Mouse (Mus musculus): ENCODE results near the gene Lamb2. TPM values are rescaled to one million over a fixed set of nuclear protein-coding genes. Genes with fewer than 3 reads are reported as not detected.
A peak's percentile ranks its signal among the peaks of the same experiment; 100 is the strongest.

Lamb2 gene
- polyA plus RNA-seq, 1 experiment from 2014 or later = 48.6 TPM

DNA sequence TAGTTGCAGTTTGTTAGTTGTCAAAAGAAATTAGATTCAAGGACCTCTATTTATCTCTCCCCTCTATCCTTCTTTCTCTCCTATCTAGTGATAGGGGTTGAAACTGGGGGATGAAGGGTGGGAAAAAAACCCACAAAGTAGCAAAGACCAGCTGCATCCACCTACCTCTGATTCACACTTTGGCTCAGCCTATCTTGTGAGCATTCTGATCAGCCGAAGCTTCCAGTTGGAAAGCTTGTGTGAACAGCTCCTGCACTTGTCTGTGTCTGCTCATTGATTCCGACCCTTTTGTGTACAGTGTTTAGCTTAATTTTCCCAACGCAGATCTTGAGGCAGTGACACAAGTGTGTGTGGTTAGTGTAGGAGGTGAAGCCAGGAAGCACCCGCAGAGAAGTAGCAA is 26.1 kb upstream of the Lamb2 start:
- Histone ChIP-seq H3K36me3 (ENCODE audit: insufficient read depth) (peaks cover 8% of the 10 kb centered on the region), H3K4me2 (peak overlapping the region; percentile 83), H3K27ac (ENCODE audit: low read depth) (no peak overlapping the region), H3K9me3 (ENCODE audit: low read depth, low read length) (no peaks in the 10 kb centered on the region), H3K9ac (peak overlapping the region; percentile 69; the same call in 1 of the 2 replicates), H3K27me3 (ENCODE audit: insufficient read depth, low read length) (no peaks in the 10 kb centered on the region), H3K4me3 (ENCODE audit: low read depth, low read length) (no peak overlapping the region; the same call in 1 of the 2 replicates), H3K4me1 (ENCODE audit: insufficient read depth) (peaks cover 22% of the 10 kb centered on the region)
- 63% methylated on average over 4 of the region's 4 CpGs for WGBS
- no peak for TF ChIP-seq CTCF (IDR thresholded peaks at IDR 0.05; ENCODE audit: low read depth)
- DNase-seq (no peak), ATAC-seq (ENCODE audit: insufficient read depth) (no peak)

GRCm38 (mm10) chr9:108454429-108454828 is 25.1 kb upstream of the Lamb2 start:
- no peaks in the 10 kb centered on the region for H3K36me3 ChIP-seq (ENCODE audit: insufficient read depth)
- ATAC-seq (ENCODE audit: insufficient read depth) (no peak), DNase-seq (no peak)
- no peaks in the 10 kb centered on the region for H3K27me3 ChIP-seq (ENCODE audit: insufficient read depth, low read length)
- peaks cover 22% of the 10 kb centered on the region for H3K4me1 ChIP-seq (ENCODE audit: insufficient read depth)
- no peaks in the 10 kb centered on the region for H3K9me3 ChIP-seq (ENCODE audit: low read depth, low read length)
- no peak for TF ChIP-seq CTCF (IDR thresholded peaks at IDR 0.05; ENCODE audit: low read depth)
- no peak overlapping the region for H3K27ac ChIP-seq (ENCODE audit: low read depth)
- 87% methylated on average over 6 of the region's 6 CpGs for WGBS
- H3K4me2 ChIP-seq = no peak overlapping the region
- no peak overlapping the region for H3K4me3 ChIP-seq (ENCODE audit: low read depth, low read length)
- H3K9ac ChIP-seq = no peak overlapping the region

DNA sequence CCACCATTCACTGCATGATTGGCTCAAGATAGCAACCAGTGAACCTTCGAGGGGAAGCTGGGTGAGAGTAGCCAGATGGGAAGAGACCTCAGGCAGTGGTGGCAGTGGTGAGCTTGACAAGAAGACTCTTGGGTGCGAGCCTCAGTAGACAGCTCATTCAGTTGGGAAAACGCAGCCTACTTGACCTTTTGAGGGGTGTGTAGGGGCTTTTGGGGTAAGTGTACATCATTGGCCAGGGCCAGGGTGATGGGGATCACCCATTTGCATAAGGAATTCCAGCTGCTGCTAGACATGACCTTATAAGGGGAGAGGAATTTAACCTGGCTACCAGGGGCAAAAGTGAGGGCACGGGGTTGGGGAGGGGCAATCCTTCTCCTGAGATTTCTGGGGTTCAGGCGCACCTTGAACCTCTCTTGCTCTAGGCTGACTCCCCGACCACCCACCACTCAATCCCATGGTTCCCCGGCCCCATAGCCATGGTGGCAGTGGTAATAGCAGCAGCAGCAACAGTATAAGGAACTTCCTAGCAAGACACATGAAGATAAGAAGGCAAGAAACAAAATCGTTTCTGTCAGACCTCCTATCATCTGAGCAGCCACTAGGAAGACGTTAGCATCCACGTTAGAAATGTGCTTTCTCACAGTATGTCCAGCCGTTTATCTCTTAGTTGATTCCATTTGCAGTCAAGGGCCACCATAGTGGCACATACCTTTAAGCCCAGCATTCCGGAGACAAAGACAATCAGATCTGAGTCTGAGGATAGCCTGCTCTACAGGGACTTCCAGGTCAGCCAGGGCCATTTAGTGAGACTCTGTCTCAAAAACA is 23.6 kb upstream of the Lamb2 start:
- no peak overlapping the region for H3K4me2 ChIP-seq
- ATAC-seq (ENCODE audit: insufficient read depth) = no peak
- H3K9me3 ChIP-seq (ENCODE audit: low read depth, low read length) = no peaks in the 10 kb centered on the region
- no peak overlapping the region for H3K9ac ChIP-seq
- 56% methylated on average over 12 of the region's 12 CpGs for WGBS
- H3K36me3 ChIP-seq (ENCODE audit: insufficient read depth) = no peaks in the 10 kb centered on the region
- no peaks in the 10 kb centered on the region for H3K27me3 ChIP-seq (ENCODE audit: insufficient read depth, low read length)
- DNase-seq = no peak
- H3K4me1 ChIP-seq (ENCODE audit: insufficient read depth) = peaks cover 13% of the 10 kb centered on the region
- no peak overlapping the region for H3K27ac ChIP-seq (ENCODE audit: low read depth)
- no peak overlapping the region for H3K4me3 ChIP-seq (ENCODE audit: low read depth, low read length)
- TF ChIP-seq CTCF (IDR thresholded peaks at IDR 0.05; ENCODE audit: low read depth) = no peak

DNA sequence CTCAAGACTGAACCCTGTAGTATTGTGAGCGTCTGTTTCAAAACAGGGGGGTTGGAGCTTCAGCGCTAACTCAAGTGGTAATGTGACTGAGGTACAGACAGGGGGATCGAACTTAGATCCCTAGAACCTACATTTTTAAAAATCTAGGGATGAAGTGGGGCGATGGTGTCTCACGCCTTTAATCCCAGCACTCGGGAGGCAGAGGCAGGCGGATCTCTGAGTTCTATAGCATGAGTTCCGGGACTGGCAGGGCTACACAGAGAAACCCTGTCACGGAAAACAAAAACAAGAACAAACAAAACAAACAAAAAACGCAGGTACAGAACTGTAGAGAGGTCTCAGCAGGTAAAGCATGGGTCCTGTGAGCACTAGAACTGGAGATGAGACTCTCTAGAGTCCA is 22.6 kb upstream of the Lamb2 start:
- no peak for TF ChIP-seq CTCF (IDR thresholded peaks at IDR 0.05; ENCODE audit: low read depth)
- 83% methylated on average over 10 of the region's 10 CpGs for WGBS

DNA sequence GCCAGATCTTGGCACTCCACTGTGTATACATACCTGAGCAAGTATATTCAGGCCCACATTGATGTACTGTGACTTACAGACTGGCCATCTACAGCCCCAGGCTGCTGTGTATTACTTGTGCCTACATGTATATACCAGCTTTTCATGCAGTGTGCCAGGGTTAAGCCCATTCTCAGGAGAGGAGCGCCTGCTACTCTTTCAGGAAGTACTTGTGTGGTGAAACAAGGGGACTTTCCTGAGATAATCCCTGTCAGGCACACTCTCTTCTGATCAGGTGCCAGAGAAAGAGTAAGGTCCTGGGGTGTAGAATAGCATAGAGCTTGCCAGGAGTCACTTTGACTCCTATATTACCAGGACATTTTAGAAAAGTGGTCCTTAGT is 19.6 kb upstream of the Lamb2 start:
- WGBS = 83% methylated on average over 1 of the region's 1 CpGs
- ATAC-seq (ENCODE audit: insufficient read depth) = no peak
- no peak for DNase-seq
- Histone ChIP-seq H3K9ac (peak overlapping the region; percentile 15), H3K4me2 (peak overlapping the region; percentile 85), H3K4me1 (ENCODE audit: insufficient read depth) (peaks cover 5% of the 10 kb centered on the region; the same call in 1 of the 2 replicates), H3K36me3 (ENCODE audit: insufficient read depth) (peaks cover 25% of the 10 kb centered on the region), H3K9me3 (ENCODE audit: low read depth, low read length) (no peaks in the 10 kb centered on the region), H3K27me3 (ENCODE audit: insufficient read depth, low read length) (no peaks in the 10 kb centered on the region), H3K27ac (ENCODE audit: low read depth) (peak overlapping the region; percentile 97), H3K4me3 (ENCODE audit: low read depth, low read length) (peak overlapping the region; percentile 87)
- no peak for TF ChIP-seq CTCF (IDR thresholded peaks at IDR 0.05; ENCODE audit: low read depth)

More for the DNA sequence above, 22.6 kb upstream of the Lamb2 start:
- ATAC-seq (ENCODE audit: insufficient read depth) (no peak), DNase-seq (no peak)
- Histone ChIP-seq H3K27me3 (ENCODE audit: insufficient read depth, low read length) (no peaks in the 10 kb centered on the region), H3K4me3 (ENCODE audit: low read depth, low read length) (no peak overlapping the region), H3K36me3 (ENCODE audit: insufficient read depth) (no peaks in the 10 kb centered on the region), H3K9me3 (ENCODE audit: low read depth, low read length) (no peaks in the 10 kb centered on the region), H3K4me1 (ENCODE audit: insufficient read depth) (peaks cover 5% of the 10 kb centered on the region; the same call in 1 of the 2 replicates), H3K27ac (ENCODE audit: low read depth) (no peak overlapping the region), H3K4me2 (no peak overlapping the region), H3K9ac (no peak overlapping the region)

GRCm38 (mm10) chr9:108460319-108461178 is 19.0 kb upstream of the Lamb2 start, which contains the start of gene Ccdc71:
Ccdc71 (plus strand) TSS chr9:108460527.
- peak; percentile 83 for ATAC-seq (ENCODE audit: insufficient read depth)
- peak; percentile 92 for DNase-seq

More at GRCm38 (mm10) chr9:108460319-108461178, 19.0 kb upstream of the Lamb2 start, which contains the start of gene Ccdc71:
- Histone ChIP-seq H3K4me1 (ENCODE audit: insufficient read depth) (peaks cover 5% of the 10 kb centered on the region; the same call in 1 of the 2 replicates), H3K27me3 (ENCODE audit: insufficient read depth, low read length) (no peaks in the 10 kb centered on the region), H3K4me2 (peak within 1 kb of the TSS; percentile 85), H3K4me3 (ENCODE audit: low read depth, low read length) (peak within 1 kb of the TSS; percentile 87), H3K27ac (ENCODE audit: low read depth) (peak within 1 kb of the TSS; percentile 97), H3K36me3 (ENCODE audit: insufficient read depth) (peaks cover 32% of the 10 kb centered on the region), H3K9me3 (ENCODE audit: low read depth, low read length) (no peaks in the 10 kb centered on the region), H3K9ac (peak within 1 kb of the TSS; percentile 93)
- under 1% methylated on average over 52 of the region's 52 CpGs for WGBS
- no peak for TF ChIP-seq CTCF (IDR thresholded peaks at IDR 0.05; ENCODE audit: low read depth)
